In genomic region chr4:33247479-33248053, GRCm38 (mm10) we compare ENCODE assay signal across 8 mouse cellular contexts. TPM values are rescaled to one million over a fixed set of nuclear protein-coding genes. Genes with fewer than 3 reads are reported as not detected.
DNase-seq lines count a peak whose midpoint lies in the region; ATAC-seq and TF ChIP-seq lines count a peak whose summit lies in the region.

No protein-coding gene starts in this region.

- H3K27me3 ChIP-seq in hindbrain, postnatal 0 days (ENCODE audit: insufficient read depth, low read length): no peaks in the 10 kb centered on the region

- no peaks in the 10 kb centered on the region for H3K9me3 ChIP-seq in hindbrain, postnatal 0 days (ENCODE audit: low read length)

- peak overlapping the region; percentile 100 for H3K27ac ChIP-seq in hindbrain, postnatal 0 days
- peak overlapping the region; percentile 100 for H3K27ac ChIP-seq in left cerebral cortex, adult 2 months

- no peak for TF ChIP-seq CTCF in hindbrain, postnatal 0 days (IDR thresholded peaks at IDR 0.05; ENCODE audit: low read depth)
- TF ChIP-seq CTCF in left cerebral cortex, adult 2 months (IDR thresholded peaks at IDR 0.05): no peak

- DNase-seq in WW6 (ENCODE audit: low read depth, low spot score): peak; percentile 92
- DNase-seq in cerebellum, postnatal 4 days (ENCODE audit: low spot score in 2 of 2): peak; percentile 96 to 99
- peak; percentile 99 for DNase-seq in gastrocnemius, adult 18-20 months (ENCODE audit: low spot score)
- DNase-seq in hindbrain, postnatal 0 days (ENCODE audit: low spot score): peak; percentile 99
- peak; percentile 98 to 99 for DNase-seq in left cerebral cortex, adult 2 months (ENCODE audit: extremely low spot score in 1 of 2, low spot score in 2 of 2)
- peak; percentile 99 for DNase-seq in right cerebral cortex, adult 2 months (ENCODE audit: low spot score in 2 of 2)
- DNase-seq in urinary bladder, postnatal 14 days (ENCODE audit: low spot score): peak; percentile 100

- H3K4me1 ChIP-seq in hindbrain, postnatal 0 days (ENCODE audit: insufficient read depth, low read length): no peaks in the 10 kb centered on the region

- H3K36me3 ChIP-seq in hindbrain, postnatal 0 days (ENCODE audit: insufficient read depth, low read length): peaks cover 11% of the 10 kb centered on the region; the same call in 1 of the 2 replicates

- peak overlapping the region; percentile 100 for H3K9ac ChIP-seq in hindbrain, postnatal 0 days (replicated peaks; ENCODE audit: low read length)

- H3K4me3 ChIP-seq in hindbrain, postnatal 0 days (ENCODE audit: low read length): peak overlapping the region; percentile 98
- H3K4me3 ChIP-seq in left cerebral cortex, adult 2 months: peak overlapping the region; percentile 87

- H3K4me2 ChIP-seq in hindbrain, postnatal 0 days (ENCODE audit: low read depth, low read length): peak overlapping the region; percentile 52

- peak; percentile 95 for ATAC-seq in hindbrain, postnatal 0 days
- ATAC-seq in megakaryocyte, adult 5-6 weeks (ENCODE audit: poor library complexity, severe bottlenecking): peak; percentile 75

- intact Hi-C loops in left cerebral cortex, adult 2 months (cut with DNase I): loop anchor here (1.0 to 10.0 kb wide), 4 partner anchors 39 to 1307 kb away; partner anchors contain the start of genes Akirin2, Pm20d2, Srsf12 and Ube2j1

- WGBS in hindbrain, postnatal 0 days: 1% methylated on average over 52 of the region's 60 CpGs

RNA-seq across cellular contexts. Expression of gene Srsf12, which starts 38.8 kb away (rescaled TPM):
- total RNA-seq in gastrocnemius, adult 18-20 months (2021): not detected
- 53.6 and 56.6 TPM in 2 replicates for total RNA-seq in hindbrain, postnatal 0 days (2014; rRNA removed)
- polyA plus RNA-seq in hindbrain, postnatal 0 days (2015; fragmentation: Nextera tagmentation; extraction: Ambion mirVana): 59.5 and 64.9 TPM in 2 replicates
- total RNA-seq in left cerebral cortex, adult 2 months (2021): 10 to 100 TPM; 23.1 to 24.1 TPM
- 0.18 TPM in 1 of 2 replicates, not detected in the other for total RNA-seq in megakaryocyte, adult 5-6 weeks (2015)
- total RNA-seq in megakaryocyte, adult 5-6 weeks (2017): not detected in 2 replicates

RNA-seq across cellular contexts. Expression of gene Pnrc1, which starts 42.4 kb away (rescaled TPM):
- total RNA-seq in gastrocnemius, adult 18-20 months (2021): 100 to 1,000 TPM; 317 to 358 TPM
- total RNA-seq in hindbrain, postnatal 0 days (2014; rRNA removed): 60.5 and 84.9 TPM in 2 replicates
- 46.9 and 49.8 TPM in 2 replicates for polyA plus RNA-seq in hindbrain, postnatal 0 days (2015; fragmentation: Nextera tagmentation; extraction: Ambion mirVana)
- total RNA-seq in left cerebral cortex, adult 2 months (2021): 100 to 1,000 TPM; 152 to 156 TPM
- total RNA-seq in megakaryocyte, adult 5-6 weeks (2015): 152 and 164 TPM in 2 replicates
- total RNA-seq in megakaryocyte, adult 5-6 weeks (2017): 116 and 130 TPM in 2 replicates

RNA-seq across cellular contexts. Expression of gene Pm20d2, which starts 58.0 kb away (rescaled TPM):
- 10 to 100 TPM; 32.8 to 47.4 TPM for total RNA-seq in gastrocnemius, adult 18-20 months (2021)
- total RNA-seq in hindbrain, postnatal 0 days (2014; rRNA removed): 12.1 and 13.2 TPM in 2 replicates
- polyA plus RNA-seq in hindbrain, postnatal 0 days (2015; fragmentation: Nextera tagmentation; extraction: Ambion mirVana): 3.4 and 3.6 TPM in 2 replicates
- total RNA-seq in left cerebral cortex, adult 2 months (2021): 1 to 10 TPM; 5.5 to 6.3 TPM
- not detected in 2 replicates for total RNA-seq in megakaryocyte, adult 5-6 weeks (2015)
- total RNA-seq in megakaryocyte, adult 5-6 weeks (2017): not detected in 2 replicates

Comparison
In these comparisons a context has a peak if more than half of its experiments do, and no peak if none do; other contexts are left out.
1. Peak in every context shown above with its lines: DNase-seq, ATAC-seq, H3K4me3 ChIP-seq and H3K27ac ChIP-seq.
2. RNA of gene Srsf12, which starts 38.8 kb away (total RNA-seq): 53.6 to 56.6 TPM in hindbrain, postnatal 0 days and 23.1 to 24.1 TPM in left cerebral cortex, adult 2 months; not detected in gastrocnemius, adult 18-20 months and 0.18 TPM in megakaryocyte, adult 5-6 weeks; every median in the first group is over 10 times any median in the second.
3. RNA of gene Pm20d2, which starts 58.0 kb away (total RNA-seq): 32.8 to 47.4 TPM in gastrocnemius, adult 18-20 months, 12.1 to 13.2 TPM in hindbrain, postnatal 0 days and 5.5 to 6.3 TPM in left cerebral cortex, adult 2 months; not detected in megakaryocyte, adult 5-6 weeks; every median in the first group is over 4 times any median in the second.